Mouse (Mus musculus) small intestine, adult 2 months (tissue): ENCODE results near the gene Rbm5. TPM values are rescaled to one million over a fixed set of nuclear protein-coding genes. Genes with fewer than 3 reads are reported as not detected.

Experiments used
- H3K27ac ChIP-seq: fragments of 200-500 bp; 2 replicates; pipeline ENCODE4 v1.5.1; 2012; ENCODE audit warnings: low read depth, low read length, control low read depth, inconsistent platforms; ENCODE audit not compliant: insufficient read depth
- H3K27me3 ChIP-seq: fragments of 200-500 bp; 2 replicates; pipeline ENCODE4 v1.6.1; 2012; ENCODE audit warnings: mild to moderate bottlenecking, moderate library complexity, low read length, inconsistent platforms; ENCODE audit not compliant: control insufficient read depth, insufficient read depth
- H3K36me3 ChIP-seq: fragments of 200-500 bp; 2 replicates; pipeline ENCODE4 v1.6.1; 2012; ENCODE audit warnings: mild to moderate bottlenecking, low read length, control low read depth, inconsistent platforms; ENCODE audit not compliant: control insufficient read depth, insufficient read depth
- H3K4me1 ChIP-seq: fragments of 200-500 bp; 2 replicates; pipeline ENCODE4 v1.6.1; 2012; ENCODE audit warnings: low read length, inconsistent platforms, mixed read lengths; ENCODE audit not compliant: control insufficient read depth, insufficient read depth, insufficient read length
- H3K4me3 ChIP-seq: fragments of 200-500 bp; 2 replicates; pipeline ENCODE4 v1.5.1; 2012; ENCODE audit warnings: low read depth, mild to moderate bottlenecking, control low read depth, inconsistent platforms, low read length, moderate library complexity
- CTCF ChIP-seq: fragments of 200-500 bp; IDR thresholded peaks from 2 replicates; pipeline ENCODE4 v1.5.1; 2012; ENCODE audit warnings: low read depth, mild to moderate bottlenecking, control low read depth, inconsistent platforms, low read length, moderate library complexity, mixed read lengths; ENCODE audit not compliant: insufficient replicate concordance, insufficient read length; ENCODE audit errors: extremely low read depth
- POLR2A ChIP-seq: fragments of 200-500 bp; IDR thresholded peaks from 2 replicates; pipeline ENCODE4 v1.6.1; 2012; ENCODE audit warnings: low read depth, mild to moderate bottlenecking, control low read depth, inconsistent platforms, low read length, moderate library complexity
- WGBS: fragments of 180-500 bp; shearing (Covaris S2); methylation state at CpG from one replicate; pipeline ENCODE4 v1.1.7; 2018; 5-methylcytosine and 5-hydroxymethylcytosine counted together
- polyA plus RNA-seq: library from polyadenylated mRNA; depleted of rRNA; stranded (reverse); fragments of >200 nt; gene quantifications from 2 replicates; pipeline ENCODE4 v1.2.3, GENCODE M21; 2012

Gene Rbm5
- polyA plus RNA-seq, 1 experiment, result 48.9 TPM

GRCm38 (mm10) chr9:107700114-107700571 lies 70.7 kb downstream of the Rbm5 start:
- Histone ChIP-seq H3K27me3 (no peaks in the 10 kb centered on the region), H3K36me3 (no peaks in the 10 kb centered on the region), H3K4me3 (no peak overlapping the region), H3K27ac (0 out of 2 replicates have a peak overlapping the region, but pooled peaks have one; percentile 39), H3K4me1 (peaks cover 16% of the 10 kb centered on the region)
- TF ChIP-seq POLR2A (no peak), CTCF (no peak)
- WGBS, result 82% methylated on average over 6 of the region's 6 CpGs

- peaks cover 17% of the 10 kb centered on the region for H3K4me1 ChIP-seq
- 0 out of 2 replicates have a peak overlapping the region, but pooled peaks have one; percentile 39 for H3K27ac ChIP-seq
- 67% methylated on average over 9 of the region's 9 CpGs for WGBS
- no peak overlapping the region for H3K4me3 ChIP-seq
- TF ChIP-seq POLR2A (no peak), CTCF (no peak)
- H3K36me3 ChIP-seq, result no peaks in the 10 kb centered on the region
- no peaks in the 10 kb centered on the region for H3K27me3 ChIP-seq
These were observed 71.3 kb downstream of the Rbm5 start for GRCm38 (mm10) chr9:107699376-107699980.

GRCm38 (mm10) chr9:107698611-107699190 lies 72.1 kb downstream of the Rbm5 start:
- H3K27me3 ChIP-seq, result no peaks in the 10 kb centered on the region
- H3K36me3 ChIP-seq, result no peaks in the 10 kb centered on the region
- TF ChIP-seq POLR2A (no peak), CTCF (no peak)
- 69% methylated on average over 14 of the region's 14 CpGs for WGBS
- peak overlapping the region; percentile 53; the same call in 1 of the 2 replicates for H3K27ac ChIP-seq
- H3K4me1 ChIP-seq, result peaks cover 16% of the 10 kb centered on the region
- no peak overlapping the region for H3K4me3 ChIP-seq

- peaks cover 16% of the 10 kb centered on the region for H3K4me1 ChIP-seq
- no peaks in the 10 kb centered on the region for H3K36me3 ChIP-seq
- TF ChIP-seq POLR2A (no peak), CTCF (no peak)
- H3K4me3 ChIP-seq, result no peak overlapping the region
- WGBS, result 73% methylated on average over 14 of the region's 14 CpGs
- no peak overlapping the region for H3K27ac ChIP-seq
- H3K27me3 ChIP-seq, result no peaks in the 10 kb centered on the region
These were observed 72.8 kb downstream of the Rbm5 start for GRCm38 (mm10) chr9:107697811-107698521.

GRCm38 (mm10) chr9:107696845-107697610 lies 73.8 kb downstream of the Rbm5 start:
- TF ChIP-seq POLR2A (no peak), CTCF (no peak)
- Histone ChIP-seq H3K27ac (peak overlapping the region; percentile 21), H3K36me3 (no peaks in the 10 kb centered on the region), H3K4me3 (no peak overlapping the region), H3K4me1 (peaks cover 16% of the 10 kb centered on the region), H3K27me3 (no peaks in the 10 kb centered on the region)
- WGBS, result 81% methylated on average over 9 of the region's 9 CpGs

- TF ChIP-seq POLR2A (no peak), CTCF (no peak)
- Histone ChIP-seq H3K4me1 (peaks cover 11% of the 10 kb centered on the region), H3K27ac (peak overlapping the region; percentile 7), H3K27me3 (no peaks in the 10 kb centered on the region), H3K4me3 (no peak overlapping the region), H3K36me3 (no peaks in the 10 kb centered on the region)
- 58% methylated on average over 6 of the region's 6 CpGs for WGBS
These were observed 74.7 kb downstream of the Rbm5 start for GRCm38 (mm10) chr9:107696106-107696479.
